Mouse (Mus musculus) common myeloid progenitor, adult 5-6 weeks (primary cell): ENCODE measurements around the gene Golga2. TPM values are rescaled to one million over a fixed set of nuclear protein-coding genes. Genes with fewer than 3 reads are reported as not detected.

Experiments
- ATAC-seq: replicated peaks from 2 replicates; pipeline ENCODE4 v1.8.0; 2016; ENCODE audit warnings: low read depth, mild to moderate bottlenecking, moderate TSS enrichment, inconsistent platforms; ENCODE audit not compliant: poor library complexity, severe bottlenecking
- total RNA-seq: library from RNA; stranded (forward); fragments of 200-1000, 187-1606 nt; gene quantifications from 2 replicates; pipeline ENCODE4 v1.2.3, GENCODE M21; 2017

Golga2 gene
- total RNA-seq, 1 experiment from 2014 or later = 42.8 TPM

DNA sequence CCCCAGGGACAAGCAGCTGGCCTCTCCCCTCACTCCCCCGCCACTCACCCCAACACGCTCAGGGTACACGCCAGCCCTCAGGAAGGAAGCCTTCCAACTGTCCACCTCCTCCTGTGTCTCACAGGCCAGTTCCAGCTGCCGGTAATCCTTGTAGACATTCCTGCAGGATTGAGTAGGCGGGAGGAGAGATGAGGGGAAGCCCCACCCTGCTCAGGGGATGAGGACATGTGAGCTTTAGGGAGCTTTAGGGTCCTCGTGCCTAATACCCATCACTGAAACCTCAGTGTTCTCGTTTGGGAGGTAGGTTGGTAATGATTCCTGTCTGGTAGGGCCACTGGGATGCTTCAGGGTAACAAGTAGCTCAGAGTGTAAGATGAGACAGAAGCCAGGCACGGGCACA is 28.6 kb downstream of the Golga2 start:
- no peak for ATAC-seq

DNA sequence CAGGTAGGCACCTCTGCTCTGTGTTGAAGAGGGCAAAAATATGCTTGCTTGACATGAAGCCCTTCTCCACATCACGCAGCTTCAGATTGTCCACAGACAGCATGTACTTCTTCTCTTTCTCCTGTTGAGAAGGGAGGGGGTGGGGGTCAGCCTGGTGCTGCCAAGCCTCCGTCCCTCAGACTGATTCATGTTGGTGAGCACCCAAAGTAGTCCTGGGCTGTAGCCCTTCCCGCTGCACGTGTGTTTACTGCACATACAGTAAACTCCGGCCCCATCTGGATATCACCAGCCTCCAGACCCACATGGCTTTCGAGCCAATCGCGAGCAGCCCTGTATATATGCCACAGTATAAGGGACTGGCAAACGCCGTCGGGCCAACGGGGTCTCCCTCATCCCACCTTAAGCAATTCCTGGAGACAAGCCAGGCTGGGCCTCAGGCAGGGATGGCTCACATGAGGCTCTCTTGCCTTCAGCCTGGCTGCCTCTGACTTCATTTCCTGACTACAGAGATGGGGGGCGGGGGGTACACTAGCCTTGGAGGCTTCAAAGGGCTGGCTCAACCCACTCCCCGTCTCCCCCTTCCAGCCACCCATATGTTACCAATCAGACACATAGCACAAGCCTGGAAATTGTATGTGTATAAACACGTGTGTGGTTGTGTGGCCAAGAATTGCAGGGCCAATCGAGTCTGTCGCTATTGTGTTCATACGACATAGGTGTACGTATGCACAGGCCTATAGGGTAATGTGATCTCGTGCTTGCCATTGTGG is 29.9 kb downstream of the Golga2 start:
- ATAC-seq = no peak

DNA sequence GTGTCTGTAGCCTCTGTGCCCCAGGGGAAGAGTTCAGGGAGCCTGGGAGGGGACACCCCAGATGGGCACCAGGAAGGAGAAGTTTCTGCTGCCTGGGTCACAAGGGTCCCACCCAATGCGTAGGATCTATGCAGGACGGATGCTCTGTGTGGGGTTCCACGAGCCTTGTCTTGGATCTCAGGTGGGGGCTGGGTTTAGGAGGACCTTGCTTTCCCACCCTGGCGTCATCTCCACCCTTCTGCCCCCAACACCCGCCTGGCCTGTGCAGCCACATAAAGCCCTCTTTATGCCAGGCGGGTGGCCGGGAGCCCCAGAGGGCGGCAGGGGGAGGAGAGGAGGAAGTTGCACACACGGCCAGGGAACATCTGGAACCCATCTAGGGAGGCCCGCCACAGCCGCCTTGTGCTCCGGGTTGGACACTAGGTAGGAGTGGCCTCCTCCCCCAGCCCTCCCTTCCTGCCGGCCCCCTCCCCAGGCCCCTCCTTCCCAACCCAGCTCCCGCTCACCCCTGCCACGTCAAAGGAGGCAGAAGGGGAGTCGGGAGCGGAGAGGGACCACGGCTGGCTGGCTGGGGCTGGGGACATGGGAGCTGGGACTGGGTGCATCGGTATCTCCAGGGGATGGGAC is 30.7 kb downstream of the Golga2 start:
- ATAC-seq = peak; percentile 73

DNA sequence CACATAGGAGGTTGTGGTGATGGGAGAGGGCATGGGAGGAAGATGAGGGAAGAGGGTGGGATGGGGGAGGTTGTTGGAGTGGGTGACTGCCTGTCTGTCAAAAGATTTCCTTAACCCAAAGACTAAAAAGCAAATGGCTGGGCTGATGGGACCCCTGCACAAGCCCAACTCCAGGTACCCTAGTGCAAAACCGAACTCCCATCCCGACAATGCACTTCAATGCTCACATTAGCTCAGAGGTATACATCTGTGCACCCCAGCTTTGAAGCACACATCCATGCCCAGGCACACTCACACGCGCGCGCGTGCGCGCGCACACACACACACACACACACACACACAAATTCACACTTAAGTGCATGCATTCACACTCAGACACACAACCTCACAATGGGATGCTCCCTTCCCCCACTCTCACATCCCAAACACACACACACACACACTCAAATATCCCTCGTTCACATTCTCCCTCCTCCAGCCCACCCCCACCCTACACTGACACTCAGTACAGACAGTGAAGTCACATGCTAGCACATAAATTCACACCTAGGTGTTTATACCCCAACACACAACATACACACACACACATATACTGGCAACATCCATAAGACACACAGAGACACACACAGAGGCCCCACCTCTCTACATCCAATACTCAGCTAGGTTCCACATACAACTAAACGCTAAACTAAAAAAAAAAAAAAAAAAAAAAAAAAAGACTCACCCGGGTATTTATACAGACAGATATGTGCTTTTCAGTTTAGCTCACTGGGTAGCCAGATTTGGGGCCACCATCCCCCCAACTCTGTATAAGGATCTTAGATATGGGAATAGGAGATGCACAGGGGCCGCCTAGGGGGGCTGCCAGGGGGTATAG is 31.8 kb downstream of the Golga2 start:
- no peak for ATAC-seq

DNA sequence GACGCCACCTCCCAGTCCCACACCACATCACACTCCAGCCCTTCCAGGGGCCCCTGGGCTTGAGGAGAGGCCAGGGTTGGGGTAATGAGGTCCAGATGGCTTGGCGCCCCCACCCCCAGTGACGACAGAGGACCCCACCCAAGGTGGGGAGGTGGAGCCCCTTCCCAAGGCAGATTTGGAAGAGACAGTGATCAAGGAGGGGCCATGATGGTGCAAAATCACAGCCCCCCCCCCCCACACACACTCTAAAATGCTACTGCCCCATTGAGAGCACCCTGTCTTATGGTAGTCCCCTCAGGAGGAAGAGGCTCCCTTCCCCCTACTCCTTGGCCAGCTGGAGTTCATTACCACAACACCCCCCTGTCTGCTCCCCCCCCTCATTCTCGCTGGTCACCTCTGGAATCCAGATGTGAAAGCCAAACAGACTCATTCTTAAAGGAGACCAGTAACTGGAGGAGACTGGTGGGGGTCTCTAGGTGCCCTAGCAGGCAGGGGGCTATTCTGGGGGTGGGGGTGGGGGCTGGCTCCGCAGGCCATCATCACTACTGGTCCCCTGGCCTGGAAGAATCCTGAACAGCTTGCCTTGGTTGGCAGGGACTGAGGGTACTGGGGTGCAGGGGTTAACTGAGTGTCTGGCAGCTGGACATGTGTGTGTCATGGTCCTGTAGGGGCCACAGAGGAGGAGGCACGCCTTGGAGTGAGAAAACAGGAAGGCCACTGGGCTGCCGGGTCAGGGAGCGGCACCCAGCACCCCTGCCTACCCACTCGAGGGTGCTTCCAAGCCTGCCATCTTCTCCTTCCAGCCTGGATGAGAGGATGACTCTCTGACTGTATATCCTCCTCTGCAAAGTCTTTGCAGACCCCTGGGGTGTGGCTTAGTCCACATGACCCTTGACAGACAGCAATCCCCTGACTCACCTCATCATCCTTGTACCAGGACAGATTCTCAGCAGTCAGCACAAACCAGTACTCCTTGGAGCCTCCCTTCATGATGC is 32.7 kb downstream of the Golga2 start:
- no peak for ATAC-seq

DNA sequence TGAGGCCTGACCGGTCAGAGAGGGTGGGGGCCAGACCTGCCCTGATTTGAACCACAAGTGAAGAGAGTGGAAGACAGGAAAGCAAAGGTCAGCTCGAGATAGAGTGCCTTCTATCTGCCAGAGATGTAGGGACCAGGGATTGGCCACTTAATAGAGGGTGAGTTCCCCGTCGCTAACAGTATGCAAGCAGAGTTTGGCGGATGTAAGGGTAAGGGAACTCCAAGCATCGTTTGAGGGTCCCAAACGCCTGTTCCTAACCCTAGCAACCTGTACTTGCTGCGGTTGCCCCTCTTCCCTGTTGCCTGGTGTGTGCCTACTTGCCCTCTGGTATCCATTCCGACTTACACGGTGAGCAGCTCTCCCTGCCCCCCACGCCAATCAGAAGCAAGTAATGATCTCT is 33.5 kb downstream of the Golga2 start:
- ATAC-seq = no peak

DNA sequence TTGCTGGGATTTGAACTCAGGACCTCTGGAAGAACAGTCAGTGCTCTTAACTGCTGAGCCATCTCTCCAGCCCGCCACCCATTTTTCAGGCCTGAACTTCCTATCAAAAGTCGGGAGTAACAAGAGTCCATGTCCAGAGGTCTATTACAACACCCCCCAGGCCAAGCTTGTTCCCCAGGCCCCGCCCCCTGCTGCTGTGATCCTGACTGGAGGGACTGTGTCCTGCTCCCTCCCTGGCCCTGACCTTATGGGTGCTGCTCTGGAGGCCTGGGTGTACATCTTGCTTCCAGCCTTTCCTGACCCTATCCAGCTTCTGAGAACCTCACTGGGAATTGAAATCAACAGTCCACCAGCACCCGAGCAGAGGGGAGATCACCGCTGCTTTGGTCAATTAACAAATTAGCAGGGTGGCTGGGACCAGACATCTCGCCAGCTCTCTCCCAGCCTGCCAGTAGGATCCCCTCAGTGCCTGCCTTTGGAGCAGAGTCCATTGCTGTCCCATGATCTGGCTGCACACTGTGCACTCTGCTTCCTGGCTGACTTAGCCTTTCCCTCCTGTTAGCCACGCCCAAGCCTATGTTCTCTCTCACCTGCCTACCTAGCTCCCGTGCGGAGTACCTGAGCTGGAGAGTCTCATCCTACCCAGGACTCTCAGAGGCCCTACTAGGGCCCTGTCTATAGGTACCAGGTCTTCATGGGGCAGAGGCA is 34.6 kb downstream of the Golga2 start:
- no peak for ATAC-seq

DNA sequence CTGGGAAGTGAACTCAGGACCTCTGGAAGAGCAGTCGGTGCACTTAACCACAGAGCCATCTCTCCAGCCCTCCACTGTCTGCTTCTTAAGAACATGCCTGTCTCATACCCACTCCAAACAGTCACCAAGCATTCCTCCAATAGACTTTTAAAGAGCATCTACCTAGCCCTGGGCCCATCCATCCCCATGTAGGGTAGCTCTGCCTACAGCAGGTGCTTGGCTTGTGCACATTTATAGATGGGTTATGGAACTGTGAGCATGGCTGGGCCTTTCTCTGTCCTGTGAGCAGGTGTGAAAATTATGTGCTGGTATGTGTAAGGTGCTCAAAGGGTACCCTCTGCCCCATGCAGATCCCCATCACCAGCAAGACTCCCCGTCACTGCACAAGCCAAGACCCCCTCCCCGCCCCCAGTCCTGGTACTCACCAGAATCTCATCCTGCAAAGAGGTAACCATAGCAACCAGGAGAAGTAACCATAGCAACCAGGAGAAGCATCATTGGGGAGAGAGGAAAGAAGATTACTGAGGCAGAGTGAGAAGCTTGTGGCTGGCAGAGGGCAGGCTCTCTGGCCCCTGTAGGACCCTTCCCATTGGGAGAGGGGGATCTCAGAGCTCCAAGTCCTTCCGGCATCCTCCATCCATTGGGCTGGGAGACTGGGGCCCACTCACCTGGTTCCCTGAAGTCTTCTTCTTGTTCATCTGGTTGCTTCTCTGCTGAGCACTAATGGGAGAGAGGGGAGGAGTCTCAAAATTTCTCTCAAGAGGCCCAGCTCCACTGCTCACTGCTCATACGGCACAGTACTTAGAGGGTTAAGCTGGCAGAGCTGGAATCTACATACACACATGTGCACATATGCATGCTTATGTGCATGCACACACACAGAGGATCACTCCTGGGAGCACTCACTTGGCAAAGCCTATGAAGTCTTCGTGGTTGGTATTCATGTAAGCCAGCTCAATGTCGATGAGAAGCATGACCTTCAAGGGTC is 35.9 kb downstream of the Golga2 start:
- ATAC-seq = no peak

DNA sequence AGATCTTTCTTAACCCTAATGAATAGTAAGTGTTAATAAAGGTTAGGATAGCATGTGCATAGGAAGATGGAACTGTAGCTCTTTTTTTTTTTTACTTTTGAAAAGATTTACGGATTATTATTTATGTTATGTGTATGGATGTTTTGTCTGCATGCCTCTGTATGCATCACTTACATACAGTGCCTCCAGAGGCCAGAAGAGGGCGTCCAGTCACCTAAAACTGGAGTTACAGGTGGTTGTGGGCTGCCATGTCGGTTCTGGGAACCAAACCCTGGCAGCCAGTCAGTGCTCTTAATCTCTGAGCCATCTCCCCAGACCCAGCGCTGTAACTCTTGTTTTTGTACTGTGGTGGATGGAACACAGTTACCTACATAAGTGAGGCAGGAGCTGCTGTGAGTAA is 37.1 kb downstream of the Golga2 start:
- ATAC-seq = no peak

DNA sequence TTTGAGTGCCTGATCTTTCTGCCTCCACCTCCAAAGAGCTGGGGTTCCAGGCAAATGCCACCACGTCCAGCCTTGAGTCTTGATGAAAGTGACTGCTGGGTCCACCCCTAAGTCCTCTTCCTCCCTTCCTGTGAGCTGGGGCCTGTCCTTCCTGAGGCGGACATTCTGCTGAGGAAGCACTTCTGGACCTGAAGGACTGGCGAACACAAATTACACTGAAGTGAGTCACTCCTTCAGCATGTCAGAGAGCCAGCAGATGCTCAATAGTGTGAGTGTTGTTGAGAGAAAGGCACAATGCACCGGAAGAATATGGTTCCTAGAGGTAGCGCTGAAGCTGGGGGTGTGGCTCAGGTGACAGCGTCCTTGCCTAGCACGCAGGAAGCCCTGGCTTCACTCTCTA is 38.2 kb downstream of the Golga2 start:
- no peak for ATAC-seq

DNA sequence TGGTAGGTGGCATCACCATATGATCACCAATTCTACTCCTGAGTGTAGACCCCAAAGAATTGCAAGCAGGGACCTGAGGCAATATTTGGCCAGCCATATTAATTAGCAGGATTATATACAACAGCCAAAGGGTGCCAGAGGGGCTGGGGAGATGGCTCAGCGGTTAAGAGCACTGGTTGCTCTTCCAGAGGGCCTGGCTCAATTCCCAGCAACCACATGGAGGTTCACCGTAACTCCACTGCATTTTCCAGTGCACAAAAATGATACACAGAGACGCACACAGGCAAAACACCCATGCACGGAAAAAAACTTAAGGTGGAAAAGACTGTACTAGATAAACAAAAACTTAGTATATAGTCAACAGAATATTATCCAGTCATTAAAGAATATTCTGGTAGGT is 40.0 kb downstream of the Golga2 start:
- ATAC-seq = no peak

DNA sequence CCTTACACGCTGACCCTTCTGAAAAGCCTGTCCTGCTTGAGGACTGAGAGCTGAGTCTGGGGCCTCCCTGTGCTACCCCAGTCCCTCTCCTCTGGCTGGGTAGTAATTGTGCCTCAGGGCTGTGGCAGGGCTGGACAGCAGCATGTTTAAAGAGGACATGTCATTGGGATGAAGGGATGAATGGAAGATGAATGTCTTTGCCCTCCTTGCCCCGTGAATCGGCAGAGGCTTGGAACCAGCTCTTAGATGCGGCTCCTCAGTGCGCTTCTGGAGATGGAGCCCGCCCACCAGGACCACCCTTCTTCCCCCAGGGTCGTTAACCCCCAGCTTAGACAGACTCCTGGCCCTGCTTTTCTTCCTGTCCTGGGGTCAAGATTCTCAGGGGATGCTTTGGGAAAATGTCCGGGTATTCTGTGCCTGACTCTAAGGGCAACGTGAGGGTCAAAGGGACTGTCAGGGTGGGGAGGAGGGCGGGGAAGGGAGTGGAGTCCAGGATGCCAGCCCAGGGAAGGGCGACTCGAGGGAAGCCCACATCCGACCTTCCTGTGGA is 41.8 kb downstream of the Golga2 start:
- ATAC-seq = no peak

DNA sequence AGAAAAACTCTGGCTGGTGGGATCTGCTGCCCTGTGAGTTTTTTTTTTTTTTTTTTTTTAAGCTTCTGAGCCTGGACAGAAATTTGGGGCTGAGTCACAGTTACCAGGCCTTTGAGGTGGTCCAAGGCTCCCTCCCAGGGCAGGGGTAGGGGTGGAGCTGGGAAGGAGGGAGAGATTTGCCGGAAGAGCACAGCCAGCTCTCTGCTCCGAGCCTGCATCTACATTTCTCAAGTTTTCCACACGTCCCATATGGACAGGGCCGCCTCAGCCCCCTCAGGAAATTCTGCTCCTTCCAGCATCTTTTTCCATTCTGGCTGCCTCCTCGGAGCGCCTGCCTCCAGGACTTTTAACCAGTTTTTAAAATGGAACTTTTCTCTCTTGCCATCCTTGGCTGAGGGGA is 42.3 kb downstream of the Golga2 start:
- ATAC-seq = no peak

DNA sequence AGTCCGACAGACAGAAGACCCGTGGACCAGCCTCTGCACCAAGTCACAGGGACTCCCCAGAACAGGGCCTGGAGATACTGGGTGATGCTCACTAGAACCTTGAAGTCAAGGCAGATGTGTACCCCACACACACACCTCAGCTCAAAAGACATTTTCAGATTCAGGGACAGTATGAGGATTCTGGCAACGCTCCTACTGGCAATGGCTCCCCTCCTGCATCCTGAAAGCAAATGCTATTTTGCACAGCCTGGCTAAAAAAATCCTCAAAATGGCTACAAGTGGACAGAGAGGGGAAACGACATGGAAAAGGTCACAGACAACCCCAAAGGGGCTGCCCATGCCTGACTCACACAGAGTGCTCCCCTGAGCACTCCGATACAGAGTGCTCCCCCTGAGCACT is 45.0 kb downstream of the Golga2 start:
- no peak for ATAC-seq

DNA sequence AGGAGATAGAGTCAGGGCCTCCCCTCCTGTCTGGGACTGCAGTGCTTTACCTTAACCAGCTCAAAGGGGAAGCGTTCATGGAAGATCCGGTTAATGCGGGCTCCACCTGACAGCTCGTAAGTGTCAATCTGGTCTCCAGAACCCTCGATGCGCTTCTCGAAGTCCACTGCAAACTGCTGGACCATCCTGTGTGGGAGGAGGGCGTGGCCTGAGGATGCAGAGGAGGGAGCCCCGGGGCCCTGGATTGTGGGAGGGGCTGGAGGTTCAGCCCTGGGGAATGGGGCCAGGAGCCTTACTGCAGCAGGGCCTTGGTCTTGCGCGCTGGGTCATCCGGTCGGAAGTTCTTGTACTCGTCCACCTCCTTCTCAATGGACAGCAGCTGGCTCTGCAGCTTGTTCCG is 48.7 kb downstream of the Golga2 start:
- 0 out of 2 replicates have a peak, but pooled peaks have one; percentile 28 for ATAC-seq

DNA sequence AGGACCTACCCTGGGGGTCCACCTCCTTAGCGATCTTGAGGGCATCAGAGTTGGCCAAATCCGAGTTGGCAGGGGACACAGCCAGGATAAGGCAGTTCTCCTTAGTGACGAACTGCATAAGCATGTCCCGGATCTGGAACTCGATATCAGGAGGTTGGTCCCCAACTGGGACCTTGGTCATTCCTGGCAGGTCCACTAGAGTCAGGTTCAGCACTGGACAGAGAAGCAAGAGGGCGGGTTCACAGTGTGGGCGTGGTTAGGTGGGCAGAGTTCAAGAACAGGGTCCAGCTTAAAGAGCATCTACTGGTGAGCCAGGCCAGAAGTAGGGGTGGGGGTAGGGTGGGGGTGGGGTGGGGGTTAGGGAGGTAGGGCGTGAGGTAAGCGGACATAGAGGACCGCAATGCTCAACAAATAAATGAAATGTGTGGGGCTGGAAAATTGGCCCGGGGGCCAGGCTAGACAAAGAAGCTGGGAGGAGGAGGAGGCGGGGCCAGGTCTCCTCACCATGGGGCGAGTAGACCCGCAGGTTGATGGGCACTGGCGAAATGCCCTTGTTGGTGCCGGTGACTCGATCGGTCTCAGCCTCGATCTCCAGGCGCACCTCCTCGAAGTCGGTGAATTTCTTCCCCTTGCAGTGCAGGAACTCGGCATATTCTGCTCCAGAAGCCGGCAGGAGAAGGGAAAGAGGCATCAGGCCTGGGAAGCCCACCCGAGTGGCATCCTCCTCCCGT is 52.9 kb downstream of the Golga2 start:
- no peak for ATAC-seq
